Mouse (Mus musculus) liver, embryonic 16.5 days (tissue): ENCODE data around the gene Hspe1. TPM values are rescaled to one million over a fixed set of nuclear protein-coding genes. Genes with fewer than 3 reads are reported as not detected.

Experiments used
- polyA plus RNA-seq: library from polyadenylated mRNA; unstranded; fragments of >200 nt; fragmentation: Nextera tagmentation; extraction: Ambion mirVana; gene quantifications from 2 replicates; pipeline ENCODE4 v1.2.1, GENCODE M21; 2015

Hspe1 gene
- polyA plus RNA-seq, 1 experiment from 2014 or later: 269 TPM

Other genes with a start within 250 kb of the Hspe1 start
- 4.8 and 4.9 TPM in 2 replicates for gene Ankrd44, start 161.7 kb upstream of the Hspe1 start, polyA plus RNA-seq
- gene Sf3b1, start 60.7 kb upstream of the Hspe1 start, polyA plus RNA-seq: 118 and 121 TPM in 2 replicates
- 12.0 and 12.7 TPM in 2 replicates for gene Coq10b, start 35.4 kb upstream of the Hspe1 start, polyA plus RNA-seq
- 236 and 253 TPM in 2 replicates for gene Hspd1, start 111 bp downstream of the Hspe1 start, polyA plus RNA-seq
- 39.5 and 39.8 TPM in 2 replicates for gene Mob4, start 43.1 kb downstream of the Hspe1 start, polyA plus RNA-seq
- gene Rftn2, start 138.7 kb downstream of the Hspe1 start, polyA plus RNA-seq: 0.68 and 0.86 TPM in 2 replicates
- 1.4 and 1.5 TPM in 2 replicates for gene Mars2, start 149.0 kb downstream of the Hspe1 start, polyA plus RNA-seq